Mouse (Mus musculus): ENCODE measurements around the gene Pias1.

Gene Pias1

DNA sequence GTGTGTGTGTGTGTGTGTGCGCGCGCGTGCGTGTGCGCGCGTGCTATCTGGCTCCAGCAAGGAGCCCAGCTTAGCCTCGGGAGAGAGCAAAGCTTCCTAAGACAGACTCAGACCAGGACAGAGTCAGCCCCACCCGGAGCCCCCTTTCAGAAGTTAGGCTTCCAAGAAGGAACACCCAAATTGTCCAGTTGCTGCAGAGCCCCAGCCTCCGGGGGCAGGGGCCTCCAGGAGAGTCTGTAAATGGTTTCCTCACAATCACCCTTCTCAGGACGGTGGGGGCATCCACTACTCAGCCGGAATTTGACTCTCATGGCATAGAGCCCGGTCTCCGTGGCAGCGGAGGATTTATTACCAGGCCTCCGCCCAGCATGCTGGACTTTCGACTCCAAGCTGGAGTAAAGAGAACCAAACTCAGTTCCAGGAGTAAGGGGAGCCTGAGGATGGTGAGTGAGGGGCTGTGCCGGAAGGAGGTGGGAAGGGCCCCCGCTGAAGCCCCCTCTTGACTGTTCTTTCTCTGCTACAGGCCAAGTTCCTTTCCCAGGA lies 129.9 kb downstream of the Pias1 start, which contains the start of gene Calml4:
Gene Calml4, plus strand, starts transcription at position 362 of the 543 bp plus-strand sequence.
- DNase-seq (ENCODE audit: low read depth, low spot score): no peak

DNA sequence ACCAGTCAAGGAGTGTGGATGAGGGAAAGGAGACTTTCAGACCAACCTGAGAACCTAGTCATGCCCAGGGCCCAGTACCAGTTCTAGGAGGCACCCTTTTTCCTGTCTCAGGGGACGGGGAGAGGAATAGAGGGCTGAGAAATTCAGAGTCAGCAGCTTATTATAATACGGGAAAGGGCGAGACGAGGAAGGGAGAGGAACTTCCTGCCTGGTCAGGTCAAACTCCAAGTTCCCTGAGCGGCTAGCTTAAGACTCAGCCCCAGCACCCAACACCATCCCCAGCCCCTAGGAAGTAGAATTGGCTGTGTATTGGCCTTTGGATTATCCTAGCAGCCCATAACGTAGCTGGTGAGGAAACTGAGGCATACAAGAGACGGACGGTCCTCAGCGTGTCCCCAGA lies 130.5 kb downstream of the Pias1 start:
- DNase-seq (ENCODE audit: low read depth, low spot score): no peak

DNA sequence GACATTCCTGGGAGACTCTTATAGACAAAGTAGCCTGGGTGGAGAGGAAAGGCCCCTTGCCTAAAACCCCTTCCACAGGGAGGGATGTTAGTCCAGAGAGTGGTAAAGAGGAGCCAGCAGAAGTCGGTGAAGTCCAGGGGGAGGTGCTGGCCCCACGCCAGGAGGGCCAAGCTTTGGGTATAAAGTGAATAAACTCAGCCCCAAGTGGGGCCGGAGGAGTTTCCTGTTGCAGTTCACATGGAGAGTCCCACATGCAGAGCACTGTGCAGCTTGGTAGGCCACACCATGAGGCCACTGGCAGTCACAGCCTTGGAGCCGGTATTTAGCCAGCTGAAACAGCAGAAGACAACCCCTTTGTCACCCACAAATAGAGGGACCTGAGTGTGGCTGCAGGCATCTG lies 133.2 kb downstream of the Pias1 start:
- no peak for DNase-seq (ENCODE audit: low read depth, low spot score)

DNA sequence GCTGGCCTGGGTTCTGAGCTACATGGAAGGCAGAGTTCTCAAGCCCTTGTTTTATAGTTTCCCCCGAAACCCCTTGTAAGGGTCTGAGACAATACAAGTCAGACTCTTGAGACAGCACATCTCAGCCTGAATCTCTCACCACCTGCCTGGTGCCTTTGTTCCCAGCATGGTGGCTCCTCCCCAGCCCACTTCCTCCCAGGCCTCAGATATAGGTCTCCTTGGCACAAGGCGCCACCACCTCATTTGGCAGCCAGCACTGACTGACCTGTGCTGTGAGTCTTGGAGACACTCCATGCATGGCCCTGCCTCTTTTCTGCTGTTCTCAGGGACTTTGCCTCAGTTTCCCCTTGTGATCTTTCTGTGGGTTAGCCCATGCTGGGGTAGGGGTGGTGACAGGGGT lies 136.2 kb downstream of the Pias1 start:
- DNase-seq (ENCODE audit: low read depth, low spot score): no peak

DNA sequence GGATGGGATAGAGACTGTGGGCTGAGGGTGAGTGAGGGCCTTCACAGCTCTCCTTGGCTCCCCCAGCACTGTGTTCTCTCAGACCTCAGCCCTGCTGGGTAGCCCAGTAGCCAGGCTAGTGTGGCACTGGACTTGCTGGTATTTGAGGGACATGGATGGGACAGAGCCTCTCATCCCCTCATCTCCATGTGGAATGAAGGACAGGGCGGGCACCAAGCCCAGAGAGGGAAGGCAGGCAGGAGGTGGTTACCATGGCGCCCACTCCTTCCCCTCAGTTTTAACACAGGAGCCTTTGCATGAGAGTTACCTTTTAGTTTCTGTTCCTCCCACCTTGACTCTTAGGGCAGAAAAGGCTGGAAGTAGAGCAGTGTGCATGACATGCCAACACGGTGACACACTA lies 139.1 kb downstream of the Pias1 start:
- no peak for DNase-seq (ENCODE audit: low read depth, low spot score)

DNA sequence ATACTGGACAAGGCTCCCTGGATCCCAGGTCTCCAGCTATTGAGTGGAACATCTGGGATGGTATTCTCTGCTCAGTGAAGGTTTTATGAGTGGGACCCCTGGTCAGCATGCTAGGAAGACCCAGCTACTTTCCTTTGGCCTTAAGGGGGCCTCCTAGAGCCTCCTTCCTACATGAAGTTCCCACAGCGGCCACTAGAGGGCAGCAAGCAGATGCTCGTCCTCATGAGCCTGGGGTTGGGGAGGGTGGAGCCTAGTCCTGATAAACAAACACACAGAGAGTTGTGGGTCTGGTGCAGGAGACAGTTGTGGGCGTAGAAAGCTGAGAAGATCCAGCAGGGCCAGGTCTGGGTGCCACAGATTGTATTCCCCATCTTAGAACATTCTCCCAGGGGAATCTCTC lies 140.0 kb downstream of the Pias1 start:
- DNase-seq (ENCODE audit: low read depth, low spot score): peak; percentile 92

DNA sequence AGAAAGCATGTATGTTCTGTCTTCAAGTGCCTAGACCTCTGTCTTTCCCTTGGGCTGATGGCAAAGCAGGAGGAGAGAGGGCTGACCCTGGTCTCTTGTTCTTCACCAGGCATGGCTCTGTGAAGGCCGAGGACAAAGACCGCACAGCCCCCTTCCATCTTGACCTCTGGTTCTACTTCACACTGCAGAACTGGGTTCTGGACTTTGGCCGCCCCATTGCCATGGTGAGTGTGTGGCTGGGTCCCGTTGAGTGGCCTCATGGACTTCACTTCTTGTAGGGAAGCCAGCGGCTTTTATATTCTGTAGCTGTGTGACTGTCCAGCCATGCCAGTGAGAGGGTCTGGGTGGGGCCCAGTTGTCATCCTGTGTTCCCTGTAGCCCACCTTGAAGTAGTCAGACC lies 143.3 kb downstream of the Pias1 start:
- no peak for DNase-seq (ENCODE audit: low read depth, low spot score)

DNA sequence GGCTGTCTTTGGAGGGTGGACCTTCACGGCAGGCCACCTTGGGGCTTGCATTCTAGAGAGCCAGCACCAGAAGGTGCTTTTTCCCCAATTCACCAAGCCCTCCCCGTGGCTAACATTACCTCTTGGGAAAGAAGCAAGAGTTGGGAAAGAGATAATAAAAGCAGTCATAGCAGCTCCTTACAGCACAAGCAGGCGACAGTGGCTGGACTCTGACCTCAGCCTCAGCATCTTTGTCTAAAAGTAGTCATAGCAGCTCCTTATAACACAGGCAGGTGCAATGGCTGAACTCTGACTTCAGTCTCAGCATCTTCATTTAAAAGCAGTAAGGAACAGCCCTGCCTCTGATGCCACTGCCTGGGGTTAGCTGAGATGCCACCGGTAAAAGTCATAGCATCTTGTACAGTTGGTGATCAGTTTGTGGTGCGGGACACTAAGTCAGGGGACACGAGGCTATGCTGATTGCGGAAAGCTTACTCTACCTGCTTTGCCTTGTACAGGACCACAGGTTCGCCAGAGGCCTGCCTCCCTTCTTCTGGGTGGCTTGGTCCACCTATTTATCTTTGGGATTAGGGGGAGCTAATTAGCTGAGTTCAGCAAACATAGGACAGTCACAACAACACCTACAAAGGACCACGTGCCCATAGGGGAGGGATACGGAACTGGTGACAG lies 144.2 kb downstream of the Pias1 start:
- DNase-seq (ENCODE audit: low read depth, low spot score): no peak

DNA sequence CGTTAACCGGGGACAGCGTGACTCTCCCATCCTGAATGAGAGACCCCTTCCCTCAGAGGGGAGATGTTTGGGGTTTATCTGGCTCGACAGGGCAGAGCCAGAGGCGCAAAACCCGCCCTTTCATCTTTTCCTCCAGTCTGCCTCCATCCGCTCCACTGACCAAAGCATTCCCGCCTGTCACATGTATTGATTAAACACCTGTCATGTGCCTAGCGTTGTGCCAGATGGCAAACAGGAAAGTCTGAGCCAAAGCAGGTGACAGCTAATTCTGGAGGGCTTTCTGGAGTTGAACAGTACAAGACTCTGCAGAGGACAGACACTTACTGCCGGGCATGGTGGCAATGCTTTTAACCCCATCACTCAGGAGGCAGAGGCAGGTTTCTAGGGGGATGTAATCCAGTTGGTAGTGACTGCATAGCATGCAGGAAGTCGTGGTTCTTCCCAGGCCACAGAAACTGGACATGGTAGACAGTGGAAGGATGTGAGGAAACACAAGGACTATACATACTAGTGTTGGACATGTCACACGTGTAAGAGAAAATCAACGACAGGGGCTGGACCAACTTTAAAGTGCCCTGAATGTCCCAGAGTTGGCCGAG lies 148.5 kb downstream of the Pias1 start:
- DNase-seq (ENCODE audit: low read depth, low spot score): peak; percentile 39

DNA sequence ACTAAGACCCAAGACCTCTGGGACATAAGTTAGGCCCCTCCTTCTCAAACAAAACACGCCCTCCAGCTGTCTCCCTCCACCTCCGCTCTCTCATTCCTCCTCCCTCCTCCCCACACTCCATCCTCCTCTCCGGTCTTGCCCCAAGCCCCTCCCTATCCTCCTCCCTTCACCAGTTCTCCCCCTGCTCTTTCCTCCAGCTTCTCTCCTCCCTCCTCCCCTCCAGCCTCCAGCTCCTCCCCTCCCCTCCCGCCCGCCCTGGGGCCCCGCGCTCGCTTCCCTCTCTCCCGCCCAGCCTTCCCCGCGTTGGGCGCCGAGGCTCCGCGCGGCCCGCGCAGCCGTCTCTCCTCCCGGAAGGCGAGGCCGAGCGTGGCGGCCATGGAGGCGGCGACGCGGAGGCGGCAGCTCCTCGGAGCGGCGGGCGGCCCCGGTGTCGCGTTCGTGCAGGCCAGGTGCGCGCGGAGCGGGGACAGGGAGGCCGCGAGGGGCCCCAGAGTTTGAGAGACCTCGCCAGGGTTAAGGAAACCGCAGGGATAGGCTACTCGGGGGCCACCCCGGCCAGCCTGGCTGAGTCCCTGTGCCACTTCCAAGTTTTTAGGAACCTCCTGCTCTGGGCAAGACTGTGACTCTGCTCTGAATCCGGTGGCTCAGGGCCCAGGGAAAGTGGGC lies 149.1 kb downstream of the Pias1 start, which contains the start of gene Cln6:
Gene Cln6, plus strand, starts transcription at position 280 of the 666 bp plus-strand sequence.
- peak; percentile 98 for DNase-seq (ENCODE audit: low read depth, low spot score)

DNA sequence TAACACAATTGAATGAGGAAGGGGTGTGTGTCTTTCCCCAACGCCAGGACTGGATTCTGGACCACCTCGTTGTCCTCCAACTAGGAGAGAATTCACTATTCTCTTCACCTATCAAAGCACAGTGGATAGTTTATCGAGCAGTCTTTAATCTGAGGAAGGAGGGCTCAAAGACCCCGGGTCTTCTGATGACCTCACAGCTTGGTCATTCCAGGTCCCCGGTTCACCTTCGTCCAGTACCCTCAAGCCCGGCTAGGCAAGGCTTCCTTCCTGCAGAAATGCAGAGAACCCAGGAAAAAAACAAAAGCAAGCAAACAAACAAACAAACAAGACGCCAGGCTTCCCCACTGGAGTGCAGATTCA lies 149.6 kb downstream of the Pias1 start:
- no peak for DNase-seq (ENCODE audit: low read depth, low spot score)

DNA sequence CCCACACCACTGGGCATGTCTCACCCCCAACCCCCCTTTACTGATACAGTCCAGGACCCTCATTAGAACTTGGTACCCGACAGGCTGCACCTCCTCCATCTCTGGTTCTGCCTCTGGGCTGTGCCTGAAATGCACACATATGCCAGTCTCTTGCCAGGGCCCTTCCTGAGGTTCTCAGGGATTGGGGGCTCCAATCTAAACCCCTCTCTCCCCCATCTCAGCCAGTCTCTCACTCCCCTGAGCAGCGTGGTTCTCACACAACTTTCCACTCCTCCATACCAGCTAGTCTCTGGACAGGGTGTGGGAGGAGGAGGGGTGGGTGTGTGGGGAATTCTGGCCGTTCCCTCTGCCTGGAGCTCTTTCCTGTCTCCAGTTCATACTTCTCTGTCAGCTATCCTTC lies 150.1 kb downstream of the Pias1 start:
- no peak for DNase-seq (ENCODE audit: low read depth, low spot score)

DNA sequence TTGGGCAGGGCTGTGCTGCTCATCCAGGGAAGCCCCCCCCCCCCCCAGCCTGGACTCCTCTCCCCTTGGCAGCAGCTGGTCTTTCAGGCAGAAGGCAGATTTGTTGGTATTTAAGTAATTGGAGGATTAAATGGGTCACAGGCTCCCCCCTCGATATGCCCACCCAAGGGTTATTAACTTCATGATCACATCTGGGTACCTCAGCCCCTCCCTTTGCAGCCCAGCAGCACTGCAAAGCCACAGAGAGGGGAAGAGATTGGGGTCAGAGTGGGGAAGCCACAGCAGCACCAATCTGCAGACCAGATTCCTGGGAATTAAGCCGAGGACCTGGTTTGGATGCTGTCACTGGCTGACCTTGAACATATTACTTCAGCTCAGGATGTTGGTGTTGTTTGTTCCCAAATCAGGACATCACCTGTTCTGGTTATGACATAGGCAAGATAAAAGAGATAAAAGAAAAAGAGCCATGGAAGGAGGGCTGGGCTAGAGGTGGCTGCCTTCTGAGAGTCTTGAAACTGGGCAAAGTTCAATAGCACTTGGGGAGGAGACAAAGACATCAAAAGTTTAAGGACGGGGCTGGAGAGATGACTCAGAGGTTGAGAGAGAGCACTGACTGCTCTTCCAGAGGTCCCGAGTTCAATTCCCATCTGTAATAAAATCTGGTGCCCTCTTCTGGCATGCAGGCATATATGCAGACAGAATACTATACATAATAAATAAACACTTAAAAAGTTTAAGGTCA lies 151.8 kb downstream of the Pias1 start:
- DNase-seq (ENCODE audit: low read depth, low spot score): no peak

DNA sequence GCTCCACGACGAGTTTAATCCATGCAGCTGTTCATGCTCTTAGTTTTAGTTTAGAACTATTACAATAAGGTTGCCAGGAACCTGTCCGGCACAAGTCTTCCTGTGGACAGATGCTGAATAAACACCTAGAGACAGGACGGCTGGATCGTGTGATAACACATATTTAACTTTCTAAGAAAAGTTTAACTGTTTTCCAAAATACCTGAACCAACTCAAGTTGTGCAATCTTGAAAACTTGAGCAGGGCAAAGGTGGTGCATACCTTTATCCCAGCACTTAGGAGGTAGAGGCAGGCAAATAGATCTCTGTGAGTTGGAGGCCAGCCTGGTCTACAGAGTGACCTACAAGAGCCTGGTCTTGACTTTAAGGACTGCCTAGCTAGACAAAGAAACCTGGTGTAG lies 152.8 kb downstream of the Pias1 start:
- no peak for DNase-seq (ENCODE audit: low read depth, low spot score)

DNA sequence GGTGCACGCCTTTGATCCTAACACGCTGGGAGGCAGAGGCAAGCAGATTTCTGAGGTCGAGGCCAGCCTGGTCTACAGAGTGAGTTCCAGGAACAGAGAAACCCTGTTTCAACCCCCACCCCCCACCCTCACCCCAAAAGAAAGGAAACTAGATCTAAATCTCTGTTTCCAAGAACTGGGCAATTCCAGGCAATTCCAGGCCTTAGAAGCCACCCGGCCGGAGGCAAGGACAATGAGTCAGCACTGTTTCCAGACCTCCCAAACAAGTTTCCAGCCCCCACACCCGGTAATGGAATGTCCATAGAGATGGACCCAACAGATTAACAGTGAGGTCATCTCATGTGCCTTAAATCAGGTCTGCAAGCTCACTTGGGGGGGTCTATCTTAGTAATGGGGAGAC lies 157.8 kb downstream of the Pias1 start:
- peak; percentile 91 for DNase-seq (ENCODE audit: low read depth, low spot score)

DNA sequence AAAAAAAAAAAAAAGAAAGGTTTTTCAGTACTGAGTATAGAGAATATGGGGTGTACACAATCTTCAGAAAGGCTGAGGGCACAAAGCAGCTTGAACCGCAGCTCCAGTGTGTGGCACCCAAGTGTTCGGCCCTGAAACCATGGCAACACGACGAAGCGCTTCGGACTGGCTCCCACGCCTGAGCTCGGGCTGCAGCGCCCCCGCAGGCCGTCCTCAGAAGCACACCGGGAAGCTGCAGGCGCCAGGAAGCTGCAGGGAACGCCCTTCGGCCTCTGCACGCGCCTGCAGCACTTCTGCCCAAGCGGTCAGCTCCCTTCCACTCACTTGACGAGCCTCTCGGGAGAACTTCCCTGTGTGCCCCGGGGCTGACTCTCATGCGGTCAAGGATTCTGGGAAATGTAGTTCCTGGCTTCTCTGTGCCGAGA lies 159.1 kb downstream of the Pias1 start:
- DNase-seq (ENCODE audit: low read depth, low spot score): peak; percentile 99

Measured in R1 (cell line).